Mouse (Mus musculus): ENCODE results near the gene Arhgef1.
A peak's percentile ranks its signal among the peaks of the same experiment; 100 is the strongest.
"Not testable (repeated sequence)": the region's sequence is repeated elsewhere in the genome, so short reads cannot be mapped to it uniquely, and the experiment has no call there.

Gene Arhgef1

GRCm38 (mm10) chr7:24890281-24891216 is 12.2 kb upstream of the Arhgef1 start:
- peak; percentile 58 for DNase-seq

GRCm38 (mm10) chr7:24891241-24892124 is 11.2 kb upstream of the Arhgef1 start:
- no peak for DNase-seq

- DNase-seq: no peak
Observed at GRCm38 (mm10) chr7:24892125-24892583, 10.6 kb upstream of the Arhgef1 start.

- not testable (repeated sequence) for DNase-seq
Observed at GRCm38 (mm10) chr7:24895749-24896148, 7.0 kb upstream of the Arhgef1 start.

- DNase-seq: no peak
Observed at GRCm38 (mm10) chr7:24896269-24896668, 6.4 kb upstream of the Arhgef1 start.

GRCm38 (mm10) chr7:24897224-24897623 is 5.5 kb upstream of the Arhgef1 start, which contains the start of gene Cd79a:
Gene Cd79a (plus strand): TSS chr7:24897381.
- DNase-seq: no peak

GRCm38 (mm10) chr7:24897959-24898358 is 4.8 kb upstream of the Arhgef1 start:
- DNase-seq: no peak

- no peak for DNase-seq
Observed at GRCm38 (mm10) chr7:24901114-24901513, 1.6 kb upstream of the Arhgef1 start.

GRCm38 (mm10) chr7:24901842-24902241 is 870 bp upstream of the Arhgef1 start:
- DNase-seq: no peak

- no peak for DNase-seq
Observed at GRCm38 (mm10) chr7:24902264-24902629, 465 bp upstream of the Arhgef1 start.

GRCm38 (mm10) chr7:24903444-24903825 is 723 bp downstream of the Arhgef1 start:
- no peak for DNase-seq

GRCm38 (mm10) chr7:24904070-24904483 is 1.4 kb downstream of the Arhgef1 start:
- DNase-seq: peak; percentile 96

- DNase-seq: peak; percentile 55
Observed at GRCm38 (mm10) chr7:24904936-24905335, 2.2 kb downstream of the Arhgef1 start.

GRCm38 (mm10) chr7:24906551-24906950 is 3.8 kb downstream of the Arhgef1 start:
- no peak for DNase-seq

- no peak for DNase-seq
Observed at GRCm38 (mm10) chr7:24907211-24907748, 4.6 kb downstream of the Arhgef1 start.

GRCm38 (mm10) chr7:24912480-24912879 is 9.8 kb downstream of the Arhgef1 start:
- DNase-seq: no peak

- DNase-seq: no peak
Observed at GRCm38 (mm10) chr7:24918763-24919323, 16.1 kb downstream of the Arhgef1 start.

- no peak for DNase-seq
Observed at GRCm38 (mm10) chr7:24919728-24920127, 17.0 kb downstream of the Arhgef1 start.

- DNase-seq: no peak
Observed at GRCm38 (mm10) chr7:24930475-24930874, 27.8 kb downstream of the Arhgef1 start.

GRCm38 (mm10) chr7:24931651-24932050 is 28.9 kb downstream of the Arhgef1 start:
- DNase-seq: no peak

GRCm38 (mm10) chr7:24943641-24944040 is 40.9 kb downstream of the Arhgef1 start:
- no peak for DNase-seq

- DNase-seq: no peak
Observed at GRCm38 (mm10) chr7:24944257-24944950, 41.7 kb downstream of the Arhgef1 start, which contains the start of gene Gm4881. Gene Gm4881 (minus strand): TSS chr7:24944494.

Measured in right cerebral cortex, postnatal 14 days (tissue).